7 mouse cellular contexts compared by ENCODE assay signal in genomic region chr12:115749586-115749985, GRCm38 (mm10).
DNase-seq lines count a peak whose midpoint lies in the region; ATAC-seq lines count a peak whose summit lies in the region.
"Not testable (repeated sequence)": the region's sequence is repeated elsewhere in the genome, so short reads cannot be mapped to it uniquely, and the experiment has no call there.

No protein-coding gene starts in this region.

- in situ Hi-C loops in ES-E14 (cut with MboI; ENCODE audit: low sequenced_read_pairs in 2 of 2, unreplicated experiment in 2 of 2): not testable (repeated sequence)

- not testable (repeated sequence) for H3K36me3 ChIP-seq in ES-E14 (ENCODE audit: control insufficient read depth, insufficient read depth, low read length, poor library complexity, severe bottlenecking)

- H3K4me1 ChIP-seq in ES-E14 (ENCODE audit: control insufficient read depth in 2 of 2, insufficient read depth in 2 of 2, low read length in 2 of 2, poor library complexity in 1 of 2): not testable (repeated sequence)

- peak; percentile 93 for ATAC-seq in megakaryocyte progenitor cell, adult 5-6 weeks (replicated peaks; ENCODE audit: poor library complexity)

- not testable (repeated sequence) for H3K9ac ChIP-seq in ES-E14 (ENCODE audit: insufficient read depth, low read depth, low read length, poor library complexity, severe bottlenecking)

- H3K27ac ChIP-seq in ES-E14 (ENCODE audit: insufficient read depth, low read depth, low read length, poor library complexity, severe bottlenecking): not testable (repeated sequence)

- DNase-seq in B cell, adult 2 months: peak; percentile 46 to 48
- peak; percentile 4 for DNase-seq in ES-E14 (ENCODE audit: low read depth, low spot score)
- DNase-seq in adrenal gland, postnatal 36 days: peak; percentile 3 to 9
- DNase-seq in kidney, adult 9 months: peak; percentile 1
- peak; percentile 9 to 18 for DNase-seq in thymus, adult 18-20 months
- DNase-seq in thymus, postnatal 25 days: peak; percentile 64

- H3K4me3 ChIP-seq in ES-E14 (ENCODE audit: insufficient read depth in 1 of 2, low read depth in 1 of 2, low read length in 2 of 2, poor library complexity in 1 of 2, severe bottlenecking in 1 of 2): not testable (repeated sequence)

- not testable (repeated sequence) for H3K9me3 ChIP-seq in ES-E14 (ENCODE audit: control insufficient read depth, insufficient read depth, low read depth, low read length)

Comparison
In these comparisons a context has a peak if more than half of its experiments do, and no peak if none do; other contexts are left out.
1. DNase-seq: peak in every context shown above with its lines; median percentile 64 in thymus, postnatal 25 days; 47 in B cell, adult 2 months; 14 in thymus, adult 18-20 months; 6 in adrenal gland, postnatal 36 days; 4 in ES-E14; 1 in kidney, adult 9 months.